Mouse (Mus musculus) liver, embryonic 16.5 days (tissue): ENCODE data around the gene Dnajc17. TPM values are rescaled to one million over a fixed set of nuclear protein-coding genes. Genes with fewer than 3 reads are reported as not detected.

Experiments used
- ATAC-seq: fragments of 200-750 bp; cut with Nextera tagmentation; 2 replicates; pipeline ENCODE4 v1.8.0; 2017; ENCODE audit warnings: low read depth, mild to moderate bottlenecking, moderate number of reproducible peaks, moderate library complexity
- H3K27ac ChIP-seq: fragments of 300-500 bp; sonication (generic); 2 replicates; pipeline ENCODE4 v1.5.1; 2014; ENCODE audit warnings: mild to moderate bottlenecking, low read length
- H3K27me3 ChIP-seq: fragments of 300-500 bp; sonication (generic); 2 replicates; pipeline ENCODE4 v1.6.1; 2014; ENCODE audit warnings: low read depth, low read length, mixed read lengths; ENCODE audit not compliant: control insufficient read depth, insufficient read depth
- H3K36me3 ChIP-seq: fragments of 300-500 bp; sonication (generic); 2 replicates; pipeline ENCODE4 v1.6.1; 2014; ENCODE audit warnings: mild to moderate bottlenecking; ENCODE audit not compliant: control insufficient read depth, insufficient read depth
- H3K4me1 ChIP-seq: fragments of 300-500 bp; sonication (generic); 2 replicates; pipeline ENCODE4 v1.6.1; 2014; ENCODE audit warnings: low read depth, low read length, mixed read lengths; ENCODE audit not compliant: control insufficient read depth
- H3K4me2 ChIP-seq: fragments of 300-500 bp; sonication (generic); 2 replicates; pipeline ENCODE4 v1.6.1; 2014; ENCODE audit warnings: low read depth, low read length, mixed read lengths
- H3K4me3 ChIP-seq: fragments of 300-500 bp; sonication (generic); 2 replicates; pipeline ENCODE4 v1.5.1; 2014; ENCODE audit warnings: low read depth, mild to moderate bottlenecking, low read length
- H3K9ac ChIP-seq: fragments of 300-500 bp; sonication (generic); 2 replicates; pipeline ENCODE4 v1.6.1; 2014; ENCODE audit warnings: low read depth, low read length
- H3K9me3 ChIP-seq: fragments of 300-500 bp; sonication (generic); replicated peaks from 2 replicates; pipeline ENCODE4 v1.6.1; 2016; ENCODE audit warnings: low read length; ENCODE audit not compliant: control insufficient read depth
- WGBS: fragments of 180-500 bp; shearing (Covaris S2); extraction: QIAGEN DNeasy Blood & Tissue Kit; methylation state at CpG from one replicate; pipeline ENCODE4 v1.1.7; 2014; ENCODE audit not compliant: insufficient replicate concordance; 5-methylcytosine and 5-hydroxymethylcytosine counted together
- polyA plus RNA-seq: library from polyadenylated mRNA; unstranded; fragments of >200 nt; fragmentation: Nextera tagmentation; extraction: Ambion mirVana; gene quantifications from 2 replicates; pipeline ENCODE4 v1.2.1, GENCODE M21; 2015

The Dnajc17 gene
- polyA plus RNA-seq, 1 experiment from 2014 or later: 6.6 TPM

DNA sequence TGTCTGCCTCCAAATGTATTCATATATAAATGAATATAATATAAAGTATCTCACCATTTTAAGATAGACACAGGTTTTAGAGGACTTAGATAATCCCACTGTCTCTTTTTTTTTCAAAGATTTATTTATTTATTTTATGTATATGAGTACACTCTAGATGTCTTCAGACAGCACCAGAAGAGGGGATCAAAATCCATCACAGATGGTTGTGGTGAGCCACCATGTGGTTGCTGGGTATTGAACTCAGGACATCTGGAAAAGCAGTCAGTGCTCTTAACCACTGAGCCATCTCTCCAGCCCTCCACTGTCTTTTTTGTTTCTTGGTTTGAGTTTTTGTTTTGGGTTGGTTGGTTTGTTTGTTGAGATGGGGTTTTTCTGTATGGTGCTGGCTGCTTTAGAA is 50.8 kb downstream of the Dnajc17 start:
- Histone ChIP-seq H3K36me3 (peaks cover 13% of the 10 kb centered on the region), H3K4me1 (peaks cover 32% of the 10 kb centered on the region), H3K9ac (no peak overlapping the region), H3K4me2 (0 out of 2 replicates have a peak overlapping the region, but pooled peaks have one; percentile 77), H3K27ac (no peak overlapping the region), H3K4me3 (no peak overlapping the region), H3K9me3 (no peaks in the 10 kb centered on the region), H3K27me3 (no peaks in the 10 kb centered on the region)
- no peak for ATAC-seq

DNA sequence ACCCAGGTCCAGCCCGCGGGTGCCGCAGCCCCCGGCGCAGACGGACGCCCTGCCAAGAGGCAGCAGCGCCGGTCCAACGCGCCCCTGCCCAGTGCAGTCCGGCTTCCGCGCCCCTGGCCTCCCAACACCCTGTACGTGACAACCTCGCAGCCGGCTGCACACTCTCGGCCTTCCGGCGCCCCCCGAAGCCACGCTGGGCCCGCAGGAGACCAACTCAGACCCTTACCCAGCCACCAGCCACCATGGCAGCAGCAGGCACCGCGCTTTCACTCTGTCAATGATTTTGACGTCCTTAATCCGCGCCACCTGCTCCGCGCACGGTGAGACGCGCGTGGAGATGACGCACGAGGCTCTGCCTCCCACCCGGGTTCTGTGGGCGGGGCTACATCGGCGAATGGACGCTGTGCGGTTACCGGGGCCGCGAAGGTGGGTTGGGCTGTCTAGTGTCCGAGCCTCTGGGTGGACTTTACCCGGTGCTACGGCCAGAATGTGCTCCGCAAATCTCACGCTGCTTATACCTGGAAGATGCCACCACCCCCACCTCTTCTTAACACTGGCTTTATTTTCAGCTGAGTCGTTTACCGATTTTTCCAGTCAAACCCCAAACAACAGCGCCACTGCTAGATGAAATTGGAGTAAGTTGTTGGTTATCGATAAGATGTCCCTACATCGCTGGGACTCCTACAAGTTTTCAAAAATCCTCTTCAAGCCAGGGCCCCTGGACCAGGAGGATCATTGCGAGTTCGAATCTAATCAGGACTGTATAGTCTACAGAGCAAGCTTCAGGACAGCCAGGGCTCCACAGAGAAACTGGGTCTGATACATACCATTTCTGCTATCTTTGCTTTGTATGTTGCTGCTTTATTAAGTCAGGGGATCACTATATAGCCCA is 51.7 kb downstream of the Dnajc17 start, which contains the start of gene Rmdn3:
Rmdn3 (minus strand) TSS at position 354 of the 892 bp plus-strand sequence.
- Histone ChIP-seq H3K27me3 (no peaks in the 10 kb centered on the region), H3K36me3 (peaks cover 20% of the 10 kb centered on the region), H3K27ac (peak within 1 kb of the TSS; percentile 97), H3K4me1 (peaks cover 36% of the 10 kb centered on the region), H3K4me3 (peak within 1 kb of the TSS; percentile 99), H3K9ac (peak within 1 kb of the TSS; percentile 96), H3K4me2 (peak within 1 kb of the TSS; percentile 77), H3K9me3 (no peaks in the 10 kb centered on the region)
- ATAC-seq: peak; percentile 78
- under 1% methylated on average over 56 of the region's 57 CpGs for WGBS

DNA sequence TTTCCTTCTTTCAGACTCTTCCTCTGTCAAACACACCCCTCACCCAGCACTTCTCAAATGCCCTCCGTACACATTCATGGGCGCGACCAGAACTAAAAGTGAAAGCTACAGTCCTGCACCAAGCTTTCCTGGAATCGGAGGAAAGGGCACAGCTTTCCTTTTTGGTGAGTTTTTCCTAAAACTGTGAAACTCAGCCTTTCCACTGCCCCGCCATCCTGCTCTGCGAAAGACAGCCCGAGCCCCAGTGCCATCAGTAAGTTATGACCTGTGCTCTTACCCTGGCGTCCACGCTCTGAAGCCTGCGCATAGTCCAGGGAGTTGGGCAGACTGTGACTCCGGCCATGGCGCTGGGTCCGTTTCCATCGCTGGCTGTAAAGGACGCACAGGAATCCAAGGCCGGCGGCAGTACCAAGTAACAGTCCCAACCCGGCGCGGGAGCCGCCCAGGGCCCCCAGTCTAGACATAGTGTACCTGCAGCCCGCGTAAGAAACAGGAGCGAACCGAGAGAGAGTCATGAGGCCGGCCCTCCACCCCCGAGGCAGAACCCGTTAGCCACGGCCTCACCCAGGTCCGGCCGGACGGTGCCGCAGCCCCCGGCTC is 52.4 kb downstream of the Dnajc17 start:
- H3K4me1 ChIP-seq: peaks cover 38% of the 10 kb centered on the region
- no peaks in the 10 kb centered on the region for H3K27me3 ChIP-seq
- peaks cover 26% of the 10 kb centered on the region for H3K36me3 ChIP-seq
- H3K9ac ChIP-seq: peak overlapping the region; percentile 96
- WGBS: under 1% methylated on average over 34 of the region's 34 CpGs
- H3K4me3 ChIP-seq: peak overlapping the region; percentile 99
- peak overlapping the region; percentile 77 for H3K4me2 ChIP-seq
- H3K9me3 ChIP-seq: no peaks in the 10 kb centered on the region
- peak; percentile 23 for ATAC-seq
- H3K27ac ChIP-seq: peak overlapping the region; percentile 97

DNA sequence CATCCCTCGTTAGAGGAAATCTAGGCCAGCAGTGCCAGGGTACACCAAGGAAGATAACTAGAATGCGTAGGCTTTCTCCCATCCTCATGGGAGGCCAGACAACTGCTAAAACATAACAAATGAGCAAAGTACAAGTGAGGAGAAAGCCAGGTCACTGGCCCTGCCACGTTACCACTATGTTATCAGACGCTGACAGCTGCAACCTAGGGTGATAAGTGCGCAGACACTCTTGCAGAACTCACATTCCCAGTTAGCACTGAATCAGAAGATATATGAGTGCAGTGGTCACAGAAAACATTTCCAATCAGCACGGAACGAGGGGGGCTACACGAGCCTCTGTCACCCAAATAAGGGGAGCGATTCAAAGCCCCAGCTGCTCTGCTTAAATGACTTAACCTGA is 53.2 kb downstream of the Dnajc17 start:
- Histone ChIP-seq H3K27me3 (no peaks in the 10 kb centered on the region), H3K9me3 (no peaks in the 10 kb centered on the region), H3K4me2 (peak overlapping the region; percentile 77), H3K27ac (peak overlapping the region; percentile 97), H3K36me3 (peaks cover 32% of the 10 kb centered on the region), H3K4me1 (peaks cover 38% of the 10 kb centered on the region), H3K9ac (peak overlapping the region; percentile 96), H3K4me3 (peak overlapping the region; percentile 99)
- ATAC-seq: peak; percentile 86
- 14% methylated on average over 9 of the region's 9 CpGs for WGBS

DNA sequence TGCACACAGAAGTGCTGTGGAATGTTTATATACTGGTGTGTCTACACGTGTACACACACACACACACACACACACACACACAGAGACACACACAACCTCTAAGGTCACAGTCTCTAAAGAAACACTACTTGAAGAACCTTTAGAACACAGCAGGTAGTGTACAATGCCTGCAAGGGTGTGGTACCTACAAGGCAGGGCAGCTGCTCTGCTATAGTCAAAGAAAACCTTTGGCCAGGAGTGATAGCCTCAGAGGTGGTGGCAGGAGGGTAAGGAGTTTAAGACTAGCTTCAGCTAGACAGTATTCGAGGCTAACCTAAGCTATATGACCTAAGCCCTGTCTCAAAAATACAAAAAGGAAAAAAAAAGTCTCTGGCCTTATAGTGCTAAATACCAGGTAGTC is 53.9 kb downstream of the Dnajc17 start:
- peak; percentile 25 for ATAC-seq

DNA sequence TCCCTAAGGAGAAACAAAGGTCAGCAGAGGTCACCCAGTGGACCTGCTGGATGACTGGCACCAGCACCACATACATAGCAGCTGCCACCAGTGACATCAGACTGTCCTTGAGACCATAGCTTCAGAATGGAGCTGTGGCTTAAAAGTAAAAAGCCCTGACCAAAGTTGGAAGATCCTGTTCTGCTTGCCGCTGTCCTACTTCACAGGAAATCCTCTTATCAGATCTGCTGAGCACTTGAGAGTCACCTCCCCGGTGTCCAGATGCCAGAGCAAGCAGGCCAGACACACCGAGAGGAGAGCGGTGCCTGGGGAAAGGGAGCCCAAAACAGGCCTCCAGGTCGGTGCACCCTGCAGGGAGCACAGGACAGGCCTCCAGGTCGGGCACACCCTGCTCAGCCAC is 56.3 kb downstream of the Dnajc17 start:
- H3K27ac ChIP-seq: 0 out of 2 replicates have a peak overlapping the region, but pooled peaks have one; percentile 16
- no peak overlapping the region for H3K4me3 ChIP-seq
- H3K9ac ChIP-seq: no peak overlapping the region
- ATAC-seq: no peak
- no peaks in the 10 kb centered on the region for H3K27me3 ChIP-seq
- 54% methylated on average over 6 of the region's 6 CpGs for WGBS
- peaks cover 34% of the 10 kb centered on the region for H3K4me1 ChIP-seq
- no peak overlapping the region for H3K4me2 ChIP-seq
- no peaks in the 10 kb centered on the region for H3K9me3 ChIP-seq
- H3K36me3 ChIP-seq: peaks cover 55% of the 10 kb centered on the region

More for the DNA sequence above, 53.9 kb downstream of the Dnajc17 start:
- Histone ChIP-seq H3K4me2 (peak overlapping the region; percentile 77), H3K9me3 (no peaks in the 10 kb centered on the region), H3K27ac (peak overlapping the region; percentile 97), H3K4me3 (peak overlapping the region; percentile 99), H3K4me1 (peaks cover 38% of the 10 kb centered on the region), H3K36me3 (peaks cover 36% of the 10 kb centered on the region), H3K27me3 (no peaks in the 10 kb centered on the region), H3K9ac (peak overlapping the region; percentile 96)
- WGBS: 50% methylated on average over 2 of the region's 2 CpGs

DNA sequence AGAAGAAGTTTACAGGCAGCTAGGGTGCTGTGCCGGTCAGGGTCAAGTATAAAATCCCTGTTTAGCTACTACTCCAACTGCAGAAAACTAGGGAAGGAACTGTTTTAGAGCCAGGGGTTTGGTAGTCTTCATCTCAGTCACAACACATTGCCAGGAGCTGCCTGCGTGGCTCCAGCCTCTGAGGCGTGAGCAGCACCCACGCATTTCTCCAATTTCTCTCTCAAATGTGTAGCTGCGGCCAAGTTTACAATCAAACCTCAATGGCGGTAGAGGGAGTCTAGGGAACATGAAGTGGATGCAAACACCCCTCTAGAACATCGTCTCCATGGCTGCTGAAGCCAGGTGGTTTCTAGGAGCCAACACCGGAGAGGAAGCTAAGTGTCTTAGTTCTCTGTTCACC is 60.8 kb downstream of the Dnajc17 start:
- no peak for ATAC-seq
- H3K9me3 ChIP-seq: no peaks in the 10 kb centered on the region; the same call in 1 of the 2 replicates
- WGBS: 88% methylated on average over 8 of the region's 8 CpGs

DNA sequence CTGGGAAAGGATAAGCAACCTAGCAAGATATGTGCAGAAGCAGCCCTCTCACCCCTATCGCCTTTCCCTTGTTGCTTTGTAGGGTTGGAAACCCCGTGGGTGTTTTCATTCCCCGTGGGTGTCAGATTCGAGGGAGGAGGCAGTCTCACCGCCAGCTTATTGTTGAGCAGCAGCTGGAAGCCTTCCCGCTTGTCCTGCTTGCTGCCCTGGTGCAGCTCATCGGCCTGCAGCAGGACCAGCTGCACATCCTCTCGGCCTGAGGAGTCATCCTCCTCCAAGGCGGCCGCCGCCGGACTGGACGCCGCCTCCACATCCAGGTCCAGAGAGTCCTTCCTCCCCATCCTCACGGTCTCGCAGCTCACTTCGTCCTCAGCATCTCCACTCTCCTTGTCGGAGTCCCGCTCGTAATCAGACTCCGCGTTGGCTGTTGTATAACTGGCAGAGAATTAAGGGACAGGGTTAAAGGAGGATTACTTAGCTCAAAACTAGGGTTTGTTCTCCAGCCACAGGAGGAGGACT is 61.4 kb downstream of the Dnajc17 start:
- no peaks in the 10 kb centered on the region for H3K27me3 ChIP-seq
- no peak overlapping the region for H3K27ac ChIP-seq
- H3K4me2 ChIP-seq: no peak overlapping the region
- no peaks in the 10 kb centered on the region; the same call in 1 of the 2 replicates for H3K9me3 ChIP-seq
- H3K4me1 ChIP-seq: peaks cover 5% of the 10 kb centered on the region
- ATAC-seq: no peak
- WGBS: 93% methylated on average over 22 of the region's 22 CpGs
- H3K9ac ChIP-seq: no peak overlapping the region
- H3K4me3 ChIP-seq: no peak overlapping the region
- peaks cover 71% of the 10 kb centered on the region for H3K36me3 ChIP-seq

More for the DNA sequence above, 60.8 kb downstream of the Dnajc17 start:
- peaks cover 8% of the 10 kb centered on the region for H3K4me1 ChIP-seq
- no peak overlapping the region for H3K27ac ChIP-seq
- H3K36me3 ChIP-seq: peaks cover 69% of the 10 kb centered on the region
- no peak overlapping the region for H3K4me2 ChIP-seq
- H3K9ac ChIP-seq: no peak overlapping the region
- H3K4me3 ChIP-seq: no peak overlapping the region
- no peaks in the 10 kb centered on the region for H3K27me3 ChIP-seq
